Mouse (Mus musculus) frontal cortex, postnatal 25 days (tissue): ENCODE data around the gene Klk12.

Experiments
- DNase-seq, 2 experiments: peaks; one replicate each; pipeline ENCODE4 v3.0.0; 2022; ENCODE audit warnings: low spot score in 2 of 2

Klk12 gene

GRCm38 (mm10) chr7:43796355-43796754, 27.7 kb downstream of the Klk12 start:
- no peak for DNase-seq

GRCm38 (mm10) chr7:43797333-43797769, 28.7 kb downstream of the Klk12 start, which contains the start of gene Klk8:
Klk8 (plus strand) TSS chr7:43797577.
- no peak for DNase-seq

- no peak for DNase-seq
Measured at GRCm38 (mm10) chr7:43797844-43798462, 29.3 kb downstream of the Klk12 start.

- no peak for DNase-seq
Measured at GRCm38 (mm10) chr7:43799876-43800275, 31.2 kb downstream of the Klk12 start.

GRCm38 (mm10) chr7:43810994-43811393, 42.3 kb downstream of the Klk12 start, which contains the start of gene Klk7:
Klk7 (plus strand) TSS chr7:43811294.
- DNase-seq = no peak

- DNase-seq = no peak
Measured at GRCm38 (mm10) chr7:43815211-43815610, 46.5 kb downstream of the Klk12 start.

GRCm38 (mm10) chr7:43816746-43817145, 48.0 kb downstream of the Klk12 start:
- no peak for DNase-seq

GRCm38 (mm10) chr7:43821581-43821980, 52.9 kb downstream of the Klk12 start:
- no peak for DNase-seq
